Mouse (Mus musculus) spleen, adult 18-20 months (tissue): ENCODE measurements around the gene Armcx1.
"Not testable (repeated sequence)": the region's sequence is repeated elsewhere in the genome, so short reads cannot be mapped to it uniquely, and the experiment has no call there.

Experiments
- DNase-seq, 2 experiments: peaks; one replicate each; pipeline ENCODE4 v3.0.0; 2022; ENCODE audit warnings: mixed read lengths in 2 of 2

Gene Armcx1

DNA sequence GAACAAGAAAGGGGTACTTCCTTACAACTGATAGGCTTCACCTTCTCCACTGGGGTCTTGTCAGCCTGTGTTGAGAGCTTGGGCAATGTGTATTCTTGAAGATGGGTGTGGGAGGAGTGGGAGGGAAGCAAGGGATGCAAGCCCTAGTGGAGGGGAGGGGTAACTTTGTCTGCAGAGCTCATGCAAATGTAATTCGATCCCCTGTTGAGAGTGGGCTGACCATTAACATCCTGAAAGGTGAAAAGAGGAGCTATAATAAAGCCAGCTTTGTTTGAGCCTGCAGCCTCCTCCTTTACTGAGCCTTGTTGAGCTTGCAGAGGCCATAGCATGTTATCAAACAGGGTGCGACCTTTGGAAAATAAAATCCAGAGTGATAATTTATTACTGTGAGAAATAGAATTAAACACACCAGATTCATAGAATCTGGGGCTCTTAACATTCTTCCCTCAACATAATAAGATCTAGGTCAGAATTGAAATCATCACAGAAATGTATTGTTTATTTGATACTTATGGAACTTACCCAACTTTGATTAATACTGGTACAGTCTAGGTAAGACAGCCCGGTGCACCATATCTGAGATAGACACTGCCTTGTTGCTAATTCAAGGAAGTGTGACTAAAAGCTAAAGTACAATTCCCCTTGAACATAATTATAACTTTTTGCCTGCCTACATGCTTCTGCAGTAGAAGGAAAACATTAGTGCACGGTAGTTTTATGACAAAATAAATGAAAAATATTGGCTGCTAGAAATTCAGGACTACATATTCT lies 45.9 kb downstream of the Armcx1 start:
- DNase-seq, result not testable (repeated sequence)
